7 mouse cellular contexts compared by ENCODE assay signal in the genomic region with DNA sequence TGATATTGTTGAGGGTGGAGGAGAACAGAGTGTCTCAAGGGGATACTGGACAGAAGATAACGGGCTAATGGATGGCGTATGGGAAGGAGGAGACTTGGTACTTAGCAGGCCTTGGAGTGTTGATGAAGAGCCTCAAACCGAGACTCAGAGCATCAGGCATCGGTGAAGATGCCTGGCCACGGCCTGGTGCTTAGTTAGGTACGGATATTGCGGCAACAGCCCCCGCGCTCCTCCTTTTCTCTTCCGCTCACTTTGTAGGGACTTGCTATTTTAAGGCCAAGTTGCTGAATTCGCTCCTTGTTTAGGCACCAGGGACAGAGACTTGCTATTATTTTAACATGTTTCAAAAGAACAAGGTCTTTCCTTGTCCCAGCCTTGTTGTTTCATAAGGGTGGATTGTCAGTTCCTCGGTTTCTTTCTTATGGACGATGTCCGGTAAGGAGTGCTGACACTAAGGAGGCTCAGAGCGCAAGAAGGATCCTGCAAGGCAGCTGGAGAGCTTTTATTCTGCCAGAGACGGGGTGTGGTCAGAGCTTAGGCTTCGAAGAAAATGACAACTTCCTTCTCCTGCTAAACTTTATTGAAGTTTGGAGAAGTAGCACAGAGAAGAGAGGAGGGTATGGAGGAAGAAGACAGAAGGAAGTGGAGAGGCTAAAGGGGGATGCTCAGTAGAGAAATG. TPM values are rescaled to one million over a fixed set of nuclear protein-coding genes. Genes with fewer than 3 reads are reported as not detected.
A peak's percentile ranks its signal among the peaks of the same experiment; 100 is the strongest.
DNase-seq lines count a peak whose midpoint lies in the region; ATAC-seq and TF ChIP-seq lines count a peak whose summit lies in the region.

No protein-coding gene starts in this region.

- no peak overlapping the region for H3K4me3 ChIP-seq in midbrain, embryonic 12.5 days
- no peak overlapping the region for H3K4me3 ChIP-seq in midbrain, postnatal 0 days (ENCODE audit: low read depth, low read length)
- H3K4me3 ChIP-seq in heart, embryonic 12.5 days, result no peak overlapping the region
- H3K4me3 ChIP-seq in intestine, postnatal 0 days (ENCODE audit: low read depth, low read length), result no peak overlapping the region
- no peak overlapping the region for H3K4me3 ChIP-seq in stomach, embryonic 15.5 days (replicated peaks)

- ATAC-seq in midbrain, embryonic 12.5 days (ENCODE audit: low FRiP score, low read depth), result no peak
- ATAC-seq in midbrain, postnatal 0 days (ENCODE audit: low FRiP score), result no peak
- ATAC-seq in heart, embryonic 12.5 days (ENCODE audit: insufficient number of reproducible peaks, low FRiP score), result no peak
- peak; percentile 28; the same call in 1 of the 2 replicates for ATAC-seq in intestine, postnatal 0 days
- no peak for ATAC-seq in stomach, embryonic 15.5 days (ENCODE audit: insufficient read depth, low FRiP score, low read depth)
- no peak for ATAC-seq in erythroid progenitor cell, adult 5-6 weeks (replicated peaks; ENCODE audit: low FRiP score, poor library complexity, severe bottlenecking)

- DNase-seq in midbrain, postnatal 0 days (ENCODE audit: low spot score), result no peak
- DNase-seq in cerebellum, postnatal 10 days, result no peak

- H3K36me3 ChIP-seq in midbrain, embryonic 12.5 days, result no peaks in the 10 kb centered on the region
- no peaks in the 10 kb centered on the region for H3K36me3 ChIP-seq in midbrain, postnatal 0 days (ENCODE audit: insufficient read depth, low read length)
- H3K36me3 ChIP-seq in heart, embryonic 12.5 days, result no peaks in the 10 kb centered on the region
- H3K36me3 ChIP-seq in intestine, postnatal 0 days (ENCODE audit: control insufficient read depth, insufficient read depth), result no peaks in the 10 kb centered on the region
- no peaks in the 10 kb centered on the region for H3K36me3 ChIP-seq in stomach, embryonic 15.5 days

- peaks cover 4% of the 10 kb centered on the region for H3K27me3 ChIP-seq in midbrain, embryonic 12.5 days
- H3K27me3 ChIP-seq in midbrain, postnatal 0 days (ENCODE audit: insufficient read depth, low read length), result no peaks in the 10 kb centered on the region
- H3K27me3 ChIP-seq in heart, embryonic 12.5 days (replicated peaks), result no peaks in the 10 kb centered on the region
- H3K27me3 ChIP-seq in intestine, postnatal 0 days (replicated peaks; ENCODE audit: control insufficient read depth, insufficient read depth, low read length), result no peaks in the 10 kb centered on the region
- no peaks in the 10 kb centered on the region for H3K27me3 ChIP-seq in stomach, embryonic 15.5 days (replicated peaks)

- peak overlapping the region; percentile 27; the same call in 1 of the 2 replicates for H3K4me2 ChIP-seq in midbrain, embryonic 12.5 days (replicated peaks)
- no peak overlapping the region for H3K4me2 ChIP-seq in midbrain, postnatal 0 days (ENCODE audit: low read depth, low read length, poor library complexity, severe bottlenecking)
- peak overlapping the region; percentile 28 for H3K4me2 ChIP-seq in heart, embryonic 12.5 days
- H3K4me2 ChIP-seq in intestine, postnatal 0 days (replicated peaks; ENCODE audit: low read depth), result peak overlapping the region; percentile 21; the same call in 1 of the 2 replicates
- H3K4me2 ChIP-seq in stomach, embryonic 15.5 days, result peak overlapping the region; percentile 17

- WGBS in midbrain, embryonic 12.5 days, result 39% methylated on average over 17 of the region's 17 CpGs
- 40% methylated on average over 17 of the region's 17 CpGs for WGBS in midbrain, postnatal 0 days
- WGBS in heart, embryonic 12.5 days, result 43% methylated on average over 17 of the region's 17 CpGs
- 60% methylated on average over 17 of the region's 17 CpGs for WGBS in intestine, postnatal 0 days
- WGBS in stomach, embryonic 15.5 days, result 54% methylated on average over 17 of the region's 17 CpGs

- H3K9me3 ChIP-seq in midbrain, embryonic 12.5 days, result no peaks in the 10 kb centered on the region
- no peaks in the 10 kb centered on the region for H3K9me3 ChIP-seq in midbrain, postnatal 0 days (ENCODE audit: low read length)
- H3K9me3 ChIP-seq in heart, embryonic 12.5 days (replicated peaks), result no peaks in the 10 kb centered on the region
- H3K9me3 ChIP-seq in intestine, postnatal 0 days (ENCODE audit: control insufficient read depth), result no peaks in the 10 kb centered on the region
- no peaks in the 10 kb centered on the region for H3K9me3 ChIP-seq in stomach, embryonic 15.5 days

- no peak overlapping the region for H3K9ac ChIP-seq in midbrain, embryonic 12.5 days (replicated peaks)
- no peak overlapping the region for H3K9ac ChIP-seq in midbrain, postnatal 0 days (replicated peaks; ENCODE audit: low read length, poor library complexity, severe bottlenecking)
- no peak overlapping the region for H3K9ac ChIP-seq in heart, embryonic 12.5 days
- peak overlapping the region; percentile 31; the same call in 1 of the 2 replicates for H3K9ac ChIP-seq in intestine, postnatal 0 days (ENCODE audit: low read depth, low read length)
- no peak overlapping the region for H3K9ac ChIP-seq in stomach, embryonic 15.5 days

- H3K27ac ChIP-seq in midbrain, embryonic 12.5 days (replicated peaks), result no peak overlapping the region
- no peak overlapping the region for H3K27ac ChIP-seq in midbrain, postnatal 0 days (ENCODE audit: low read depth, low read length)
- no peak overlapping the region for H3K27ac ChIP-seq in heart, embryonic 12.5 days (ENCODE audit: poor library complexity, severe bottlenecking)
- H3K27ac ChIP-seq in intestine, postnatal 0 days (ENCODE audit: low read depth, low read length), result peak overlapping the region; percentile 66
- peak overlapping the region; percentile 80 for H3K27ac ChIP-seq in stomach, embryonic 15.5 days

- no peak for TF ChIP-seq CTCF in midbrain, postnatal 0 days (IDR thresholded peaks at IDR 0.05)
- no peak for TF ChIP-seq CTCF in intestine, postnatal 0 days (IDR thresholded peaks at IDR 0.05; ENCODE audit: low read depth)

- peaks cover 5% of the 10 kb centered on the region; the same call in 1 of the 2 replicates for H3K4me1 ChIP-seq in midbrain, embryonic 12.5 days
- no peaks in the 10 kb centered on the region for H3K4me1 ChIP-seq in midbrain, postnatal 0 days (ENCODE audit: insufficient read depth, low read length)
- H3K4me1 ChIP-seq in heart, embryonic 12.5 days (replicated peaks), result peaks cover 23% of the 10 kb centered on the region
- peaks cover 20% of the 10 kb centered on the region for H3K4me1 ChIP-seq in intestine, postnatal 0 days (replicated peaks; ENCODE audit: control insufficient read depth, insufficient read depth, low read length)
- peaks cover 17% of the 10 kb centered on the region for H3K4me1 ChIP-seq in stomach, embryonic 15.5 days

RNA-seq across cellular contexts. Expression of a gene that starts 16.9 kb away (rescaled TPM):
- polyA plus RNA-seq in midbrain, embryonic 12.5 days (2016; fragmentation: Nextera tagmentation; extraction: Ambion mirVana), result 8.7 and 10.8 TPM in 2 replicates
- total RNA-seq in midbrain, postnatal 0 days (2014; rRNA removed), result 4.4 and 5.5 TPM in 2 replicates
- polyA plus RNA-seq in midbrain, postnatal 0 days (2015; fragmentation: Nextera tagmentation; extraction: Ambion mirVana), result 1.7 and 2.5 TPM in 2 replicates
- polyA plus RNA-seq in heart, embryonic 12.5 days (2016; fragmentation: Nextera tagmentation; extraction: Ambion mirVana), result 5.2 and 6.0 TPM in 2 replicates
- 11.0 and 11.2 TPM in 2 replicates for polyA plus RNA-seq in intestine, postnatal 0 days (2015; fragmentation: Nextera tagmentation; extraction: Ambion mirVana)
- 20.4 and 26.9 TPM in 2 replicates for polyA plus RNA-seq in stomach, embryonic 15.5 days (2015; fragmentation: Nextera tagmentation; extraction: Ambion mirVana)
- not detected in 2 replicates for total RNA-seq in erythroid progenitor cell, adult 5-6 weeks (2015; ENCODE audit: low replicate concordance)
- 0.26 and 0.53 TPM in 2 replicates for total RNA-seq in erythroid progenitor cell, adult 5-6 weeks (2017; ENCODE audit: low replicate concordance)

RNA-seq across cellular contexts. Expression of a gene that starts 53.3 kb away (rescaled TPM):
- 58.8 and 63.3 TPM in 2 replicates for polyA plus RNA-seq in midbrain, embryonic 12.5 days (2016; fragmentation: Nextera tagmentation; extraction: Ambion mirVana)
- total RNA-seq in midbrain, postnatal 0 days (2014; rRNA removed), result 14.5 and 25.2 TPM in 2 replicates
- polyA plus RNA-seq in midbrain, postnatal 0 days (2015; fragmentation: Nextera tagmentation; extraction: Ambion mirVana), result 40.6 and 50.0 TPM in 2 replicates
- 32.9 and 37.8 TPM in 2 replicates for polyA plus RNA-seq in heart, embryonic 12.5 days (2016; fragmentation: Nextera tagmentation; extraction: Ambion mirVana)
- polyA plus RNA-seq in intestine, postnatal 0 days (2015; fragmentation: Nextera tagmentation; extraction: Ambion mirVana), result 25.0 and 29.5 TPM in 2 replicates
- 42.5 and 44.3 TPM in 2 replicates for polyA plus RNA-seq in stomach, embryonic 15.5 days (2015; fragmentation: Nextera tagmentation; extraction: Ambion mirVana)
- 21.0 and 31.4 TPM in 2 replicates for total RNA-seq in erythroid progenitor cell, adult 5-6 weeks (2015; ENCODE audit: low replicate concordance)
- 4.2 and 21.2 TPM in 2 replicates for total RNA-seq in erythroid progenitor cell, adult 5-6 weeks (2017; ENCODE audit: low replicate concordance)

Comparison
In these comparisons a context has a peak if more than half of its experiments do, and no peak if none do; other contexts are left out.
1. H3K27ac ChIP-seq: peak in intestine, postnatal 0 days (single experiment) and stomach, embryonic 15.5 days (single experiment); none in midbrain, embryonic 12.5 days (single experiment), midbrain, postnatal 0 days (single experiment) and heart, embryonic 12.5 days (single experiment).